Mouse (Mus musculus) liver, embryonic 12.5 days (tissue): ENCODE data around the gene Zranb2. TPM values are rescaled to one million over a fixed set of nuclear protein-coding genes. Genes with fewer than 3 reads are reported as not detected.

Source experiments
- ATAC-seq: fragments of 200-750 bp; cut with Nextera tagmentation; 2 replicates; pipeline ENCODE4 v1.8.0; 2017; ENCODE audit warnings: moderate number of reproducible peaks, mild to moderate bottlenecking, moderate library complexity
- H3K27ac ChIP-seq: fragments of 300-500 bp; sonication (generic); 2 replicates; pipeline ENCODE4 v1.5.1; 2016; ENCODE audit warnings: mild to moderate bottlenecking
- H3K27me3 ChIP-seq: fragments of 300-500 bp; sonication (generic); replicated peaks from 2 replicates; pipeline ENCODE4 v1.6.1; 2016; ENCODE audit warnings: mild to moderate bottlenecking, moderate library complexity
- H3K36me3 ChIP-seq: fragments of 300-500 bp; sonication (generic); 2 replicates; pipeline ENCODE4 v1.6.1; 2016; ENCODE audit warnings: mild to moderate bottlenecking, moderate library complexity
- H3K4me1 ChIP-seq: fragments of 300-500 bp; sonication (generic); 2 replicates; pipeline ENCODE4 v1.6.1; 2016
- H3K4me2 ChIP-seq: fragments of 300-500 bp; sonication (generic); 2 replicates; pipeline ENCODE4 v1.6.1; 2016; ENCODE audit warnings: mild to moderate bottlenecking, moderate library complexity
- H3K4me3 ChIP-seq: fragments of 300-500 bp; sonication (generic); 2 replicates; pipeline ENCODE4 v1.5.1; 2016; ENCODE audit warnings: mild to moderate bottlenecking, moderate library complexity
- H3K9ac ChIP-seq: fragments of 300-500 bp; sonication (generic); 2 replicates; pipeline ENCODE4 v1.6.1; 2016; ENCODE audit warnings: mild to moderate bottlenecking, moderate library complexity
- H3K9me3 ChIP-seq: fragments of 300-500 bp; sonication (generic); replicated peaks from 2 replicates; pipeline ENCODE4 v1.6.1; 2016; ENCODE audit warnings: mild to moderate bottlenecking, moderate library complexity
- WGBS: fragments of 180-500 bp; shearing (Covaris S2); methylation state at CpG from one replicate; pipeline ENCODE4 v1.1.7; 2016; ENCODE audit not compliant: insufficient replicate concordance; 5-methylcytosine and 5-hydroxymethylcytosine counted together
- polyA plus RNA-seq: library from polyadenylated mRNA; unstranded; fragments of >200 nt; fragmentation: Nextera tagmentation; extraction: Ambion mirVana; gene quantifications from 2 replicates; pipeline ENCODE4 v1.2.1, GENCODE M21; 2016

Gene Zranb2
- polyA plus RNA-seq = 73.1 and 74.8 TPM in 2 replicates

GRCm38 (mm10) chr3:157533964-157534785, at the start of gene Zranb2:
Gene Zranb2, plus strand, starts transcription at chr3:157534160.
- WGBS = under 1% methylated on average over 73 of the region's 91 CpGs
- Histone ChIP-seq H3K4me2 (peak within 1 kb of the TSS; percentile 72), H3K36me3 (peaks cover 28% of the 10 kb centered on the region), H3K9me3 (peaks cover 6% of the 10 kb centered on the region; the same call in 1 of the 2 replicates), H3K4me1 (peaks cover 16% of the 10 kb centered on the region), H3K27me3 (peaks cover 31% of the 10 kb centered on the region), H3K9ac (peak within 1 kb of the TSS; percentile 91), H3K27ac (peak within 1 kb of the TSS; percentile 94), H3K4me3 (peak within 1 kb of the TSS; percentile 87)
- peak; percentile 88 for ATAC-seq

GRCm38 (mm10) chr3:157492043-157492442, 41.9 kb upstream of the Zranb2 start:
- no peaks in the 10 kb centered on the region for H3K4me1 ChIP-seq
- H3K27ac ChIP-seq = no peak overlapping the region
- ATAC-seq = no peak
- no peaks in the 10 kb centered on the region for H3K36me3 ChIP-seq
- no peak overlapping the region for H3K4me3 ChIP-seq
- no peak overlapping the region for H3K4me2 ChIP-seq
- no peaks in the 10 kb centered on the region for H3K27me3 ChIP-seq
- no peaks in the 10 kb centered on the region for H3K9me3 ChIP-seq
- WGBS = 60% methylated on average over 4 of the region's 4 CpGs
- no peak overlapping the region for H3K9ac ChIP-seq

GRCm38 (mm10) chr3:157502216-157502615, 31.7 kb upstream of the Zranb2 start:
- Histone ChIP-seq H3K9me3 (no peaks in the 10 kb centered on the region), H3K36me3 (no peaks in the 10 kb centered on the region), H3K27ac (no peak overlapping the region), H3K4me2 (no peak overlapping the region), H3K27me3 (no peaks in the 10 kb centered on the region), H3K4me3 (no peak overlapping the region), H3K4me1 (no peaks in the 10 kb centered on the region), H3K9ac (no peak overlapping the region)
- ATAC-seq = no peak
- 56% methylated on average over 1 of the region's 1 CpGs for WGBS

- 53% methylated on average over 5 of the region's 5 CpGs for WGBS
- Histone ChIP-seq H3K4me3 (no peak overlapping the region), H3K4me2 (no peak overlapping the region), H3K4me1 (peaks cover 7% of the 10 kb centered on the region), H3K9ac (no peak overlapping the region), H3K9me3 (no peaks in the 10 kb centered on the region), H3K36me3 (no peaks in the 10 kb centered on the region), H3K27ac (no peak overlapping the region), H3K27me3 (no peaks in the 10 kb centered on the region)
- ATAC-seq = no peak
These were observed 19.7 kb upstream of the Zranb2 start for GRCm38 (mm10) chr3:157514116-157514796.

- Histone ChIP-seq H3K4me1 (peaks cover 7% of the 10 kb centered on the region), H3K9me3 (no peaks in the 10 kb centered on the region), H3K4me3 (no peak overlapping the region), H3K27me3 (peaks cover 4% of the 10 kb centered on the region; the same call in 1 of the 2 replicates), H3K9ac (no peak overlapping the region), H3K27ac (no peak overlapping the region), H3K36me3 (no peaks in the 10 kb centered on the region), H3K4me2 (no peak overlapping the region)
- ATAC-seq = no peak
- 16% methylated on average over 3 of the region's 3 CpGs for WGBS
These were observed 17.5 kb upstream of the Zranb2 start for GRCm38 (mm10) chr3:157516471-157516870.

GRCm38 (mm10) chr3:157517992-157518391, 16.0 kb upstream of the Zranb2 start:
- WGBS = 25% methylated on average over 2 of the region's 2 CpGs
- peak; percentile 65 for ATAC-seq

GRCm38 (mm10) chr3:157520433-157520832, 13.5 kb upstream of the Zranb2 start:
- Histone ChIP-seq H3K9ac (no peak overlapping the region), H3K36me3 (no peaks in the 10 kb centered on the region), H3K27ac (no peak overlapping the region), H3K4me2 (no peak overlapping the region), H3K9me3 (no peaks in the 10 kb centered on the region), H3K27me3 (peaks cover 23% of the 10 kb centered on the region; the same call in 1 of the 2 replicates), H3K4me3 (no peak overlapping the region), H3K4me1 (peaks cover 7% of the 10 kb centered on the region)
- ATAC-seq = no peak
- 4% methylated on average over 1 of the region's 1 CpGs for WGBS

More at GRCm38 (mm10) chr3:157517992-157518391, 16.0 kb upstream of the Zranb2 start:
- no peak overlapping the region for H3K4me2 ChIP-seq
- no peaks in the 10 kb centered on the region for H3K36me3 ChIP-seq
- H3K9me3 ChIP-seq = no peaks in the 10 kb centered on the region
- H3K27ac ChIP-seq = no peak overlapping the region
- H3K9ac ChIP-seq = no peak overlapping the region
- H3K4me3 ChIP-seq = no peak overlapping the region
- peaks cover 13% of the 10 kb centered on the region; the same call in 1 of the 2 replicates for H3K27me3 ChIP-seq
- H3K4me1 ChIP-seq = peaks cover 7% of the 10 kb centered on the region

GRCm38 (mm10) chr3:157523834-157524233, 10.1 kb upstream of the Zranb2 start:
- H3K36me3 ChIP-seq = no peaks in the 10 kb centered on the region
- no peaks in the 10 kb centered on the region for H3K4me1 ChIP-seq
- H3K4me3 ChIP-seq = no peak overlapping the region
- no peaks in the 10 kb centered on the region for H3K9me3 ChIP-seq
- no peak overlapping the region for H3K4me2 ChIP-seq
- no peak overlapping the region for H3K27ac ChIP-seq
- peaks cover 36% of the 10 kb centered on the region for H3K27me3 ChIP-seq
- no peak overlapping the region for H3K9ac ChIP-seq
- WGBS = 15% methylated on average over 1 of the region's 1 CpGs
- no peak for ATAC-seq

- no peak overlapping the region for H3K27ac ChIP-seq
- H3K4me2 ChIP-seq = no peak overlapping the region
- ATAC-seq = no peak
- peaks cover 11% of the 10 kb centered on the region for H3K4me1 ChIP-seq
- 62% methylated on average over 2 of the region's 2 CpGs for WGBS
- H3K9ac ChIP-seq = no peak overlapping the region
- peaks cover 6% of the 10 kb centered on the region; the same call in 1 of the 2 replicates for H3K9me3 ChIP-seq
- peaks cover 46% of the 10 kb centered on the region for H3K27me3 ChIP-seq
- no peak overlapping the region for H3K4me3 ChIP-seq
- peaks cover 6% of the 10 kb centered on the region for H3K36me3 ChIP-seq
These were observed 2.4 kb upstream of the Zranb2 start for GRCm38 (mm10) chr3:157531585-157531984.

GRCm38 (mm10) chr3:157534786-157535415, 941 bp downstream of the Zranb2 start:
- WGBS = 1% methylated on average over 15 of the region's 15 CpGs
- Histone ChIP-seq H3K36me3 (peaks cover 35% of the 10 kb centered on the region), H3K4me2 (peak overlapping the region; percentile 72)

GRCm38 (mm10) chr3:157549323-157549722, 15.4 kb downstream of the Zranb2 start:
- H3K4me1 ChIP-seq = no peaks in the 10 kb centered on the region
- ATAC-seq = no peak
- peaks cover 56% of the 10 kb centered on the region for H3K36me3 ChIP-seq
- WGBS = 95% methylated on average over 2 of the region's 2 CpGs
- no peak overlapping the region for H3K27ac ChIP-seq
- H3K9ac ChIP-seq = no peak overlapping the region
- no peak overlapping the region for H3K4me2 ChIP-seq
- no peak overlapping the region for H3K4me3 ChIP-seq
- H3K27me3 ChIP-seq = no peaks in the 10 kb centered on the region
- no peaks in the 10 kb centered on the region for H3K9me3 ChIP-seq

More at GRCm38 (mm10) chr3:157534786-157535415, 941 bp downstream of the Zranb2 start:
- peak overlapping the region; percentile 91 for H3K9ac ChIP-seq
- peak overlapping the region; percentile 87 for H3K4me3 ChIP-seq
- peaks cover 6% of the 10 kb centered on the region; the same call in 1 of the 2 replicates for H3K9me3 ChIP-seq
- peaks cover 16% of the 10 kb centered on the region for H3K4me1 ChIP-seq
- peaks cover 23% of the 10 kb centered on the region for H3K27me3 ChIP-seq
- H3K27ac ChIP-seq = peak overlapping the region; percentile 94
- peak; percentile 79 for ATAC-seq
